Mouse (Mus musculus): ENCODE measurements at regions not wholly inside any gene's neighbourhood (a gene's known extent, or its start where the extent isn't known, plus 50 kb on each side); places are given as distances from the start of the nearest gene placed in this dataset.

- no peak overlapping the region for H3K4me2 ChIP-seq (replicated peaks)
- no peaks in the 10 kb centered on the region for H3K4me1 ChIP-seq (replicated peaks)
- WGBS: 58% methylated on average over 12 of the region's 12 CpGs
- no peaks in the 10 kb centered on the region for H3K9me3 ChIP-seq
- no peak overlapping the region for H3K4me3 ChIP-seq (replicated peaks)
- no peaks in the 10 kb centered on the region for H3K27me3 ChIP-seq
- H3K9ac ChIP-seq (replicated peaks): no peak overlapping the region
- ATAC-seq: no peak
- H3K27ac ChIP-seq: no peak overlapping the region
- H3K36me3 ChIP-seq: no peaks in the 10 kb centered on the region
Observed at GRCm38 (mm10) chr10:17511779-17512335, 211.2 kb upstream of the Cited2 start.

GRCm38 (mm10) chr10:17512487-17512886 is 210.5 kb upstream of the Cited2 start:
- no peak overlapping the region for H3K9ac ChIP-seq (replicated peaks)
- no peaks in the 10 kb centered on the region for H3K36me3 ChIP-seq
- H3K27me3 ChIP-seq: no peaks in the 10 kb centered on the region
- H3K4me3 ChIP-seq (replicated peaks): no peak overlapping the region
- no peaks in the 10 kb centered on the region for H3K9me3 ChIP-seq
- H3K4me1 ChIP-seq (replicated peaks): no peaks in the 10 kb centered on the region
- 82% methylated on average over 3 of the region's 3 CpGs for WGBS
- no peak overlapping the region for H3K27ac ChIP-seq
- no peak overlapping the region for H3K4me2 ChIP-seq (replicated peaks)
- no peak for ATAC-seq

- no peaks in the 10 kb centered on the region for H3K4me1 ChIP-seq (replicated peaks)
- H3K27ac ChIP-seq: no peak overlapping the region
- no peak overlapping the region for H3K9ac ChIP-seq (replicated peaks)
- H3K36me3 ChIP-seq: no peaks in the 10 kb centered on the region
- WGBS: 88% methylated on average over 6 of the region's 6 CpGs
- no peak overlapping the region for H3K4me2 ChIP-seq (replicated peaks)
- ATAC-seq: no peak
- no peaks in the 10 kb centered on the region for H3K9me3 ChIP-seq
- H3K4me3 ChIP-seq (replicated peaks): no peak overlapping the region
- no peaks in the 10 kb centered on the region for H3K27me3 ChIP-seq
Observed at GRCm38 (mm10) chr10:17513756-17514155, 209.3 kb upstream of the Cited2 start.

GRCm38 (mm10) chr10:17516068-17516467 is 206.9 kb upstream of the Cited2 start:
- H3K36me3 ChIP-seq: no peaks in the 10 kb centered on the region
- no peaks in the 10 kb centered on the region for H3K27me3 ChIP-seq
- WGBS: 95% methylated on average over 2 of the region's 2 CpGs
- H3K9me3 ChIP-seq: no peaks in the 10 kb centered on the region
- no peak overlapping the region for H3K4me3 ChIP-seq (replicated peaks)
- H3K9ac ChIP-seq (replicated peaks): no peak overlapping the region
- H3K27ac ChIP-seq: no peak overlapping the region
- H3K4me2 ChIP-seq (replicated peaks): no peak overlapping the region
- no peaks in the 10 kb centered on the region for H3K4me1 ChIP-seq (replicated peaks)
- ATAC-seq: no peak

- no peak overlapping the region for H3K4me2 ChIP-seq (replicated peaks)
- H3K36me3 ChIP-seq: no peaks in the 10 kb centered on the region
- no peaks in the 10 kb centered on the region for H3K4me1 ChIP-seq (replicated peaks)
- H3K9ac ChIP-seq (replicated peaks): no peak overlapping the region
- ATAC-seq: no peak
- no peaks in the 10 kb centered on the region for H3K9me3 ChIP-seq
- no peaks in the 10 kb centered on the region for H3K27me3 ChIP-seq
- 74% methylated on average over 9 of the region's 9 CpGs for WGBS
- H3K27ac ChIP-seq: no peak overlapping the region
- H3K4me3 ChIP-seq (replicated peaks): no peak overlapping the region
Observed at GRCm38 (mm10) chr10:17518423-17519175, 204.4 kb upstream of the Cited2 start.

GRCm38 (mm10) chr10:17522026-17522541 is 200.9 kb upstream of the Cited2 start:
- Histone ChIP-seq H3K9me3 (no peaks in the 10 kb centered on the region), H3K4me1 (replicated peaks) (no peaks in the 10 kb centered on the region), H3K4me2 (replicated peaks) (no peak overlapping the region), H3K27me3 (no peaks in the 10 kb centered on the region), H3K9ac (replicated peaks) (no peak overlapping the region), H3K27ac (no peak overlapping the region), H3K4me3 (replicated peaks) (no peak overlapping the region), H3K36me3 (no peaks in the 10 kb centered on the region)
- ATAC-seq: no peak
- 67% methylated on average over 5 of the region's 5 CpGs for WGBS

- Histone ChIP-seq H3K4me2 (replicated peaks) (no peak overlapping the region), H3K27me3 (no peaks in the 10 kb centered on the region), H3K9me3 (no peaks in the 10 kb centered on the region), H3K4me1 (replicated peaks) (no peaks in the 10 kb centered on the region), H3K27ac (no peak overlapping the region), H3K4me3 (replicated peaks) (no peak overlapping the region), H3K9ac (replicated peaks) (no peak overlapping the region), H3K36me3 (no peaks in the 10 kb centered on the region)
- ATAC-seq: no peak
- 74% methylated on average over 6 of the region's 6 CpGs for WGBS
Observed at GRCm38 (mm10) chr10:17523558-17524328, 199.3 kb upstream of the Cited2 start.

GRCm38 (mm10) chr10:17527151-17527737 is 195.8 kb upstream of the Cited2 start:
- no peak overlapping the region for H3K27ac ChIP-seq
- no peak for ATAC-seq
- no peaks in the 10 kb centered on the region for H3K9me3 ChIP-seq
- no peak overlapping the region for H3K4me2 ChIP-seq (replicated peaks)
- H3K9ac ChIP-seq (replicated peaks): no peak overlapping the region
- H3K4me1 ChIP-seq (replicated peaks): no peaks in the 10 kb centered on the region
- H3K27me3 ChIP-seq: no peaks in the 10 kb centered on the region
- H3K36me3 ChIP-seq: no peaks in the 10 kb centered on the region
- H3K4me3 ChIP-seq (replicated peaks): no peak overlapping the region
- WGBS: 58% methylated on average over 4 of the region's 4 CpGs

- Histone ChIP-seq H3K27ac (no peak overlapping the region), H3K4me1 (replicated peaks) (no peaks in the 10 kb centered on the region), H3K27me3 (no peaks in the 10 kb centered on the region), H3K4me2 (replicated peaks) (no peak overlapping the region), H3K9me3 (no peaks in the 10 kb centered on the region), H3K36me3 (no peaks in the 10 kb centered on the region), H3K4me3 (replicated peaks) (no peak overlapping the region), H3K9ac (replicated peaks) (no peak overlapping the region)
- ATAC-seq: no peak
- 94% methylated on average over 2 of the region's 2 CpGs for WGBS
Observed at GRCm38 (mm10) chr10:17528116-17528515, 194.9 kb upstream of the Cited2 start.

GRCm38 (mm10) chr10:17528846-17529245 is 194.2 kb upstream of the Cited2 start:
- no peak for ATAC-seq
- no peak overlapping the region for H3K4me2 ChIP-seq (replicated peaks)
- WGBS: 83% methylated on average over 6 of the region's 6 CpGs
- no peaks in the 10 kb centered on the region for H3K4me1 ChIP-seq (replicated peaks)
- H3K27me3 ChIP-seq: no peaks in the 10 kb centered on the region
- H3K4me3 ChIP-seq (replicated peaks): no peak overlapping the region
- no peaks in the 10 kb centered on the region for H3K36me3 ChIP-seq
- H3K9ac ChIP-seq (replicated peaks): no peak overlapping the region
- no peak overlapping the region for H3K27ac ChIP-seq
- no peaks in the 10 kb centered on the region for H3K9me3 ChIP-seq

- no peak overlapping the region for H3K4me3 ChIP-seq (replicated peaks)
- WGBS: 96% methylated on average over 4 of the region's 4 CpGs
- H3K9ac ChIP-seq (replicated peaks): no peak overlapping the region
- no peaks in the 10 kb centered on the region for H3K9me3 ChIP-seq
- no peaks in the 10 kb centered on the region for H3K27me3 ChIP-seq
- H3K4me1 ChIP-seq (replicated peaks): no peaks in the 10 kb centered on the region
- no peaks in the 10 kb centered on the region for H3K36me3 ChIP-seq
- ATAC-seq: no peak
- H3K27ac ChIP-seq: no peak overlapping the region
- H3K4me2 ChIP-seq (replicated peaks): no peak overlapping the region
Observed at GRCm38 (mm10) chr10:17529851-17530509, 193.0 kb upstream of the Cited2 start.
